Mouse (Mus musculus) cerebellum, adult 9-10 months (tissue): ENCODE measurements around the gene Hist1h3b.
"Not testable (repeated sequence)": the region's sequence is repeated elsewhere in the genome, so short reads cannot be mapped to it uniquely, and the experiment has no call there.

Experiments used
- DNase-seq: peaks from one replicate; pipeline ENCODE4 v3.0.0; 2022

Gene Hist1h3b

DNA sequence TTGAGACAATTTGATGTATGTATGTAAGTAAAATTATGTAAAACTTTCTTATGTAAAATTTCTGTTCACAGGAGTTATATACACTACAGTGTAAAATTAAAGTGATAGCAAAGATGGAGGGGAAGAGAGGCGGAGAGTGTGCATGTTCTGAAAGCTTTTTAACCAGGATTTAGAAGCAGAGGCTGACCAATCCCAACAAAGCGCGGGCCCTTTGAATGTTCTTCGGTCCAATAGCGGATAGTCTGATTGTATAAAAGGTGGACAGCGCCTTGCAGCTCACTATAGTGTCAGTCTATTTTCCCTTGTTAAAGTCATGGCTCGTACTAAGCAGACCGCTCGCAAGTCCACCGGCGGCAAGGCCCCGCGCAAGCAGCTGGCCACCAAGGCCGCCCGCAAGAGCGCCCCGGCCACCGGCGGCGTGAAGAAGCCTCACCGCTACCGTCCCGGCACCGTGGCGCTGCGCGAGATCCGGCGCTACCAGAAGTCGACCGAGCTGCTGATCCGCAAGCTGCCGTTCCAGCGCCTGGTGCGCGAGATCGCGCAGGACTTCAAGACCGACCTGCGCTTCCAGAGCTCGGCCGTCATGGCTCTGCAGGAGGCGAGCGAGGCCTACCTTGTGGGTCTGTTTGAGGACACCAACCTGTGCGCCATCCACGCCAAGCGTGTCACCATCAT, at the start of gene Hist1h3b:
Hist1h3b (plus strand) TSS at position 201 of the 675 bp plus-strand sequence.
- peak; percentile 80 for DNase-seq

DNA sequence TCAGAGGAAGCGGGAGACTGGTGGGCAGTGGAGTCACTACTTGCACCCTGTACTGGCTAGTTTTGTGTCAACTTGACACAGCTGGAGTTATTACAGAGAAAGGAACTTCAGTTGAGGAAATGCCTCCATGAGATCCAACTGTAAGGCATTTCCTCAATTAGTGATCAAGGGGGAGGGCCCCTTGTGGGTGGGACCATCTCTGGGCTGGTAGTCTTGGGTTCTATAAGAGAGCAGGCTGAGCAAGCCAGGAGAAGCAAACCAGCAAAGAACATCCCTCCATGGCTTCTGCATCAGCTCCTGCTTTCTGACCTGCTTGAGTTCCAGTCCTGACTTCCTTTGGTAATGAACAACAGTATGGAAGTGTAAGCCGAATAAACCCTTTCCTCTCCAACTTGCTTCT, 49.3 kb upstream of the Hist1h3b start:
- not testable (repeated sequence) for DNase-seq

DNA sequence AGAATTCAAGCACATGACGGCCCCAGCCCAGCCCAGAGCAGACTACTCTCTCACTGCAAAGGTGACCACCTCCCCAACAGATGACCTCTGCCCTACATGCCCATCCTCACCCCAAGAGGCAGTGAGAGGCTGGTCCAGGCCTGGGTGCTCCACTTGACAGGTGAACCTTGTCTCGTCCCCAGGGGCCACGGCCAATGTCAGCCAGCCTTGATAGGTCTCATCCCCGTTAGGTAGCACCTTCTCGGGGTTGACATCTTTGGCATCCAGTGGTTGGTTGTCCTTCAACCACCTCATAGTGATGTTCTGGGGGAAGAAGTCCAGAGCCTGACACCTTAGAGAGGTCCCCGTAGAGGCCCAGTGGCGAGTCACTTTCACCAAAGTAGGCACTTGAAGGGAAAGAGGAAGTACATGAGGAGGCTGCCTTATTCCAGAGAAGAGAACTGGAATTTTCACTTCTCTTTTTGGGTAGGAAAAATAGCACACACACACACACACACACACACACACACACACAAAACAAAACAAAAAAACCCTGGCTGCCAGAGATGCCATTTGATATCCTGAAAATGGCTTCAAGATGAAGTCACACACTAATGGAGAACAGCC, 46.2 kb upstream of the Hist1h3b start:
- DNase-seq = no peak

DNA sequence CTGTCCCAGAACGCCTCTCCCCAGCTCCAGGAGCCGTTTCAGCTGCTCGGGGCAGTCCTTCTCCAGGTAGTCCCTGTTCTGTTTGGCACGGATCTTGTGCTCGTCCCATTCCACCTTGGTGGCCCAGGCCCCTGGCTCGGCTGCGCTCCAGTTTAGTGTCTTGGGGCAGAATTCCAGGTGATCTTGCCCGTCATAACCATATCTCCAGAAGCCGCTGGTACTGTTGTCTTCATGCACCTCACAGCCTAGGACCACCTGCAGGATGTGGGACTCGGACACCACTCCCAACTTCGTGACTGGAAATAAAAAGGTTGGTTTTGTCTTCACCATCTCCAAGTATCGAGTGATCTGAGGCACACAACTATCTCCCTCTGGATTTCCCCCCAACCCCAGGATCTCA, 45.3 kb upstream of the Hist1h3b start:
- DNase-seq = no peak

GRCm38 (mm10) chr13:23708041-23708440, 44.0 kb upstream of the Hist1h3b start:
- DNase-seq = no peak

GRCm38 (mm10) chr13:23708654-23709053, 43.4 kb upstream of the Hist1h3b start:
- DNase-seq = no peak

DNA sequence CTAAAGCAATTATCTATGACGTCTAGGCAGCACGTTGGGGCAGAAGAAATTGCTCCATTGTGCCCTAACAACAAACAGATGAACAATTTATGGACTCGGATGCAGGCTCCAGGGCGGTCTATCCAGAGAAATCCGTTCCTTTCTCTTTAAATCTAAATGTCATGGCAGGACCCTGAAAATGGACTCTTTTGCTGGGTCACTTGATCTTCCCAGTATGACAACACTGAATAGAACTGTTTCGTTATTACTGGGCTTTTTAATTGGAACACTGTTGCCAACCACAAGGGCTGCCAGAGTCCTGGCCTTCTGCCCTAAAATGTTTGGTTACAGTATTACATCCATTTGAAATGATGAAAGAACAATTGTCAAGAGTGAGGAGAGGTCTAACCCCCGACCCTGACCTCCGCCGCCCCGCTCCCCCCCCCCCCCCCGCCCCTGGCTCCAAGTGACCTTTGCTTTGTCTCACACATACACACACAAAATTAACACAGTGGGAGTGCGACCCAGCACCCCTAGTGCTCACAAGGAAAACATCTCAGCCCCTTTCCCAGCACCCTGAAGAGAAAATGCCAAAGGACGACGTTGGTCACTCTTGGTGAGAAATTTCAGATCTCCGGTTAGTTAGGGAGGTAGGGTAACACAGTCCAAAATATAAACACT, 42.2 kb upstream of the Hist1h3b start:
- no peak for DNase-seq

GRCm38 (mm10) chr13:23710374-23711089, 41.5 kb upstream of the Hist1h3b start, which contains the start of gene Hfe:
Hfe (minus strand) TSS chr13:23710854.
- DNase-seq = no peak

DNA sequence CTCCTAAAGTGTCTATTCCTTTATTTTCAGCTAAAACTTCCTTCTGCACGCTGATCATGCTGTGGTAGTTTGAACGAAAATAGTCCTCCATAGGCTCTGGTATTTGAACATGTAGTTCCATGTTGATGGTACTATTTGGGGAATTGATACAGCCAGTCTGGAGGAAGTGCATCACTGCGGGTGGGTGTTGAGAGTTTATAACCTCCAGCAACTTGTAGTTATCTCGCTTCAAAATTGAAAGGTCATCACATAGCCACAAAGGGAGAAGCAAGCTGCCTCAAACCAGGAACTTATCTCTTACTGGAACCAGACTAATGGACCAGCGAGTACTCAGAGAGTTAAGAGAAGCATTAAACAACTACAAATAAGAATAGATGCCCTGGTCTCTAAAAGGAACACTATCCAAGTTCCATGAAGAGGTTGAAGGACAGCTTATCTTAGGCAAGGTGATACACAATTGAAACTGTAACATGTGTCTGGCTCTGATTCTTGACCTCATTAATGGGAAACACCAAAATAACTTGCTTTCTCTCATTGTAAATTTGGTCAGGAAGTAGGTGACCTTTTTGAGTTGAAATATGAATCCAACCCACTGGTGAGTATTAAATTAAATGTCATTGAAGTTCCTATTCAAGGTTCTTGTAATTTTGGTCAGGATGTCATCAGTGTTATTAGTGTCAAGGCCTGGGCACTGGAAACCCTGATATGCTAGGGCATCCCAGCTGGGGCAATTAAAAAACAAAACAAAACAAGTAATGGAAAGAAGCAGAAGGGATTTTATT, 35.6 kb upstream of the Hist1h3b start:
- DNase-seq = no peak

GRCm38 (mm10) chr13:23717176-23717575, 34.9 kb upstream of the Hist1h3b start:
- DNase-seq = no peak

GRCm38 (mm10) chr13:23717593-23718245, 34.3 kb upstream of the Hist1h3b start:
- not testable (repeated sequence) for DNase-seq

DNA sequence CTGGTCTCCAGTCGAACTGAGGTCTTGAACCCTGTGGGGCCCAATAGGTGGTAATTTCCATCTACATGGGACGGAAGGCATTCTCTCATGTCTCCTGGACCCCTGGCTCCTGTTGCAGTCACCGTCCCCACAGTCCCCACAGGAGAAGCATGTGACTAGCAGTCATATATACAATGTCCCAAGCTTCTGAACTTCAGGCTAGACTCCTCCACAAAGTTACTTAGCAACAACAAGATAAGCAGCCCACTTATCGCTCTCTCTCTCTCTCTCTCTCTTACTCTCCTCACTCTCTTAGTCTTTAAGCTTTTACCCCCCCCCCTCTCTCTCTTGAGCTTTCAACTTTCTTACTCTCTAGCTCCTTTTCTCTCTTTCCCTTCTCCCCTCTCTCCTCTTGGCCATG, 27.8 kb upstream of the Hist1h3b start:
- no peak for DNase-seq

- DNase-seq = no peak
Measured at GRCm38 (mm10) chr13:23725213-23725612, 26.9 kb upstream of the Hist1h3b start.

DNA sequence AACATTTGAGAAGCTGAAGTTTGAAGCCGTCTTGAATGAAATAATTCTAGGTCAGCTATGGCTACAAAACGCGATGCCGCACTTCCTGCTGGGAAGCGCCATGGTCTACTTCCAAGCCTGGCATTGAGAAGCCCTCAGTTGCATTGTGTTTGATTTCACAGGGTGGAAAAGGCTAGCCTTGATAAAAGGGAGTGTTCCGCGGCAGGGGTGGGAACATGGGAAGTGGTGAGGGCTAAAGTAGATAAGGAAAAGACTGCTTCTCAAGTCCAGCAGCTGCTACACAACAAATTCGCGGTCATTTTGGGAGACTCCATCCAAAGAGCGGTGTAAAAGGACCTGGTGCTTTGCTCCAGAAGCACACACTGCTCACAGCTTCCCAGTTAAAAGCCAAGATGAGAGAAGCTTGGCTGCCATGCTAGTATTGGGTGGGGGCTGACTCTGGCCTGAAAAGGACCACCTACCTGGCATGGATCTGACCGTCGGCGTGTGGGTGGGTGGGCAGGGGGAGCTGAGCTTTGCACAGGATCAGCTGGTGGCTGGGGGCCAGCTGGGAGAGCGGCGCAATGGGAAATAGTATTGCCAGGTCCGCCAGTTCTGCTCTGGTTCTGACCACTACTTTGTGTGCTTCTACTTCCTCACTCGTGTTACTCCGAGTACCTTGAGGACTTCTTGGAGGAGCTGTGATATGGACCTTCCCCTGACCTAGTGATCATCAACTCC, 23.4 kb upstream of the Hist1h3b start:
- DNase-seq = no peak

DNA sequence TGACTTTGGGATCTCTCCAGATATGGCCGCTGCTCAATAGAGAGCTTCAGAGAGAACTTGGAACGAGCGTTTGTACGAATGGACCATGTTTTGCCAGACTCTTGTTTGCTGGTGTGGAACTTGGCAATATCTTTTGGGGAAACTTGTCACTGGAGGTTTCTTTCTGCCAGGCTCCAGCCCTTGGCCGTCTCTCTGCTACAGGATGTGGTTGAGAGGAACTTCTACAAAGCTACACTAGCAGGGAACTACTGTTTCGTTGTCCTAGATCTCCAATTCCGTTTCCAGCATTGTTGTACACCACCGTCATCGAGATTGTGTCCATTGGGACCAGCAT, 22.9 kb upstream of the Hist1h3b start:
- no peak for DNase-seq

GRCm38 (mm10) chr13:23729706-23730105, 22.4 kb upstream of the Hist1h3b start:
- no peak for DNase-seq

DNA sequence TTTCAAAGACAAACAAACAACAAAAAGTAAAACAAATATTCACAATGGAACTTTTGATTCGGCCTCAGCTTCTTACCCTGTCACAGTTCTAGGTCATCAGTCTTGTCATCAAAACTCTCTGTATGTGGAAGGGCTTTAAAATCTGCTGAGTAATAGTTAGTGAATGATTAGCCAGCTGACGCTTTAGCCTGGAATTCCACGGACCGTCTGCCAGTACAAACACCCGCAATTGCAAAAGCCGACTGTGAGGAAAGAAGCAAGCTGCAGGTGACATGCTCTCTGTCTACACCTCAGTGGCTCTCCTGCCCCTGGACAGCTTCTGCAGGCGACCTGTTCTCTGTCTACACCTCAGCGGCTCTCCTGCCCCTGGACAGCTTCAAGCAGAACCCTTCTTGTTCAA, 21.6 kb upstream of the Hist1h3b start:
- no peak for DNase-seq

- peak; percentile 61 for DNase-seq
Measured at GRCm38 (mm10) chr13:23732156-23732804, 19.8 kb upstream of the Hist1h3b start.

DNA sequence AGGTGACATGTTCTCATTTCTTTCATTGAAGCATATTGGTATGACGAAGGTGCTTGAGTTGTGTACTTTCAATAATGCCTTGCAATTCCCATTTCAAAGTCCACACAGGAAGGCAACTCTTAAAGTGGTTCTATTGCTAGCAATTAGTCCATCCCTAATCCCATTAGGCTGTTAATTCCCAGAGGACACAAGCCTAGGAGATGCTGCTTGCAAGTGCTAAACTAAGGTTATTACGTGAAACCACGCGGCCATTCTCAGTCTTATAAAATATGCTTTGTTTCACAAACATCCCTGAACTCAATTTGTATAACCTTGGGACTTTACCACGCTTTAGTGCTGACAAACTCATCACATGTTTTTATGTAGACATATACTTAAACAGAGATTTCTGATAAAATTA, 15.0 kb upstream of the Hist1h3b start:
- DNase-seq = peak; percentile 13

DNA sequence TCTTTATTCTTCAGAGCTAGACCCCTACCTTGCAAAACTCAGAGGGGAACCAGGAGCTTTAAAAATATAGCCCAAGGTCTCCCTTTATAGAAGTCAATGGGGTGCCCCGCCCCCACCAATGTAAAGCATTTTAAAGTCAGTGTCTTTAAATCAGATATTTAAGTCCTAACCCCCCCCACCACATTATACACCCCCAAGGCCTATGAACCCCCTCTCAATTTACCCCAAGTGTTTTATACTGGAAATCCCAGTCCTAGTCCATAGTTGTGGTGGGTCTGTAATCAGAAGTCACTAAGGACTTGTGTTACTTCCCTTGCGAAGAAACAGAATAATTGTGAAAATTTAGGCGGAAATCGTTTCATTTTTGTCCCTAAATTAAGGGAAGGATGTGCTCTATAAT, 14.0 kb upstream of the Hist1h3b start:
- DNase-seq = peak; percentile 38

- peak; percentile 83 for DNase-seq
Measured at GRCm38 (mm10) chr13:23738677-23739068, 13.4 kb upstream of the Hist1h3b start, which contains the start of gene Hist1h1c. Hist1h1c (plus strand) TSS chr13:23738808.
